Mouse (Mus musculus) v-Abl transformed pro-B cells (cell line): ENCODE measurements around the gene Mlh3.
"Not testable (repeated sequence)": the region's sequence is repeated elsewhere in the genome, so short reads cannot be mapped to it uniquely, and the experiment has no call there.

Source experiments
- in situ Hi-C, 2 experiments: fragments of 400-800 bp; cut with MboI; formaldehyde crosslinking; loops; one replicate each; pipeline ENCODE4 v1.15.1; 2025; ENCODE audit not compliant: unreplicated experiment in 2 of 2

Gene Mlh3

DNA sequence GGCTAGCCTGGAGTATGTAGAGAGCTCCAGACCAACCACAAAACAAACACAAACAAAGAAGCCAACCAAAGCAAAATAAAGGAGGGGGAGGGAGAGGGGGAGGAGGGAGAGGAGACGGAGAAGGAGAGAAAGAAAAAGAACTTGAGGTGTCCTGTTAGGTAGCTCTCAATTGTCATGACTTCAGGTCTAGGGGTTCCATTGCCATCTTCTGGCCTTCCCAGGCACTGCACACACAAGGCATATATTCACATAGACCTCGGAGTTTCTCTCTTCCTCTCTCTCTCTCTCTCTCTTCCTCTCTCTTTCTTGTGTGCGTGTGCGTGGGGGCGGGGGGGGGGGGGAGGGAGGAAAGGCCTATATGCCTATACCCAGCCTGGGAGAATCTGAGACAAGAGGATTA is 16.5 kb upstream of the Mlh3 start:
- in situ Hi-C loops, result loop anchor here (5.0 kb wide), 2 partner anchors 115 to 120 kb away; no protein-coding TSS in a partner anchor

DNA sequence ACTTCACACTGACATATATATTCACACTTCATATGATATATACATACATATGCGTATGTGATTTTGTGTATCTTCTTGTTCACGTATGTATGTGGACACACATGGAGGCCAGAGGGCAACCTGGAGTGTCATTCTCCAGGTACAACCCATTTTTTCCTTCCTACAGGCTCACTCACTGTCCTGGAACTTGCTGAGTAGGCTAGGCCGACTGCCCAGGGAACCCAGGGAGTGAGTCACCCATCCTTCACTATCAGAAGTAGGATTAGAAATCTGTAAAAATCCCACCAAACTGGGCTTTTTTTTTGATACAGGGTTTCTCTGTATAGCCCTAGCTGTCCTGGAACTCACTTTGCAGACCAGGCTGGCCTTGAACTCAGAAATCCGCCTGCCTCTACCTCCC is 14.6 kb upstream of the Mlh3 start:
- in situ Hi-C loops, result loop anchor here (5.0 kb wide), 2 partner anchors 113 to 118 kb away; no protein-coding TSS in a partner anchor

DNA sequence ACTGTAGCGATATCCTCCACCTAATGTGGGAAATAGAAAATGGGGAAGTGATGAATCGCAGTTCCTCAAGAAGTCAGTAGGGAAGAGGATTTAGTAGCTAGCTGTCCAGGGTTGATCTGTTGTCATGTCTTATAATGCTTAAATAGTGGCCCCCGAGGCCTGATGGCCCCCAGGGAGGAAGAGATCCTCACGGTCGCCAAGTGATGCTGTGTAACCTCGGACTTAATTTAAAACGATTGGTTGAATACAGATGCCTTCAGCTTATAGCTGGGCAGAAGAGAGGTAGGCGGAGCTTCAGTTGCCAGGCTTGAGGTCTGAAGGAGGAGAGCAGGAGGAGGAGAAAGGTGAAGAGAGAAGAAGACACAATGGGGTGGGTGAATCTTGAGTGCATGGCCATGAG is 13.9 kb upstream of the Mlh3 start:
- in situ Hi-C loops, result no loop called here

DNA sequence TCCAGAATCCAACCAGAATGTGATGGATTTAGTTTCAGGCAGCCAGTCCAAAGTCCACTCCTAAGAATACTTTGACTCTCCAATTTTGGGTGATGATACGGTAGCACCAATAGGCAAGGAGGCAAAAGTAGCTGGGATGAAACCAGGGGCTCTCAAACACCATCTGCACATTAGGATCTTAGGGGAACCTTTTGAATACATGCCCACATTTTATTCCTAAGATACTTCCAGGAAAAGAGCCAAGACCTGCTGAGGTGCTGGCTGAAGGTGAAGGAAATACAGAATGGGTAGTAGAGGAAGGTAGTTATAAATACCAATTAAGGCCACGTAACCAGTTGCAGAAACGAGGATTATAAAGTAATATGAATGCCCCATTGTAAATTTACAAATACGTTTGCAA is 11.4 kb upstream of the Mlh3 start:
- in situ Hi-C loops, result not testable (repeated sequence)

DNA sequence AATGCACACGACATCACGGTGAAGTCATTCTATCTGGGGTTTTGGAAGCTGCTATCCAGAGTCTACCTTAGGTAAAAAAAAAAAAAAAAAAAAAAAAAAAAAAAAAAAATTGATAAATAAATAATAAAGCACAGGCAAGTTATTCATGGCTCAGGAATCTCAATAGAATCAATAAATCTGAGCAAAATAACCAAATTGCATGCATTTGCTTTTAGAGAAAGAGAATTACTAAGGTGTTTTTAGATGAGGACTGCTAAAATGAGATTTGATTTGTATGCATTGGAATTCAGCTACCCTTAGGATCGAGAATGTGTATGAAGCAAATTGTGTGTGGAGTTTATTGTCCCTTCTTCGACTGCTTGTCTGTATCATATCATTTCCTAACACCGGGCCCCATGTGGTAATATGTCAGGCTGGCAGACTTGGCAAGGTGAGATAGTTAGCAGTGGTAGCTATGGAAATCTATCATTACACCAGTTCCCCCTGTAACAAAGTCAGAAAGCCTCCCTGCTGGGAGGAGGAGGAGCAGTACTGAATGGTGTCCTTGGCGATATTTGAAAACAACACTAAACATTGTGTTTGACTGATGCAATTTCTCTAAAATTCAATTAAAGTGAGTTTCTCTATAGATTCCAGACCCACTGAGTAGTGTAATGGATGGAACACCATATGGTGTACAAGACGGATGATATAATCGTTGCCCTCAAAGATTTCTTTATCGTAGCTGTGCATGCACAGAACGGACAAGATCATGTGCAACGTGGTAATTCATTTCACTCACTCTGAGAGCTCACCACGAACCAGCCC is 10.6 kb upstream of the Mlh3 start:
- in situ Hi-C loops, result no loop called here

DNA sequence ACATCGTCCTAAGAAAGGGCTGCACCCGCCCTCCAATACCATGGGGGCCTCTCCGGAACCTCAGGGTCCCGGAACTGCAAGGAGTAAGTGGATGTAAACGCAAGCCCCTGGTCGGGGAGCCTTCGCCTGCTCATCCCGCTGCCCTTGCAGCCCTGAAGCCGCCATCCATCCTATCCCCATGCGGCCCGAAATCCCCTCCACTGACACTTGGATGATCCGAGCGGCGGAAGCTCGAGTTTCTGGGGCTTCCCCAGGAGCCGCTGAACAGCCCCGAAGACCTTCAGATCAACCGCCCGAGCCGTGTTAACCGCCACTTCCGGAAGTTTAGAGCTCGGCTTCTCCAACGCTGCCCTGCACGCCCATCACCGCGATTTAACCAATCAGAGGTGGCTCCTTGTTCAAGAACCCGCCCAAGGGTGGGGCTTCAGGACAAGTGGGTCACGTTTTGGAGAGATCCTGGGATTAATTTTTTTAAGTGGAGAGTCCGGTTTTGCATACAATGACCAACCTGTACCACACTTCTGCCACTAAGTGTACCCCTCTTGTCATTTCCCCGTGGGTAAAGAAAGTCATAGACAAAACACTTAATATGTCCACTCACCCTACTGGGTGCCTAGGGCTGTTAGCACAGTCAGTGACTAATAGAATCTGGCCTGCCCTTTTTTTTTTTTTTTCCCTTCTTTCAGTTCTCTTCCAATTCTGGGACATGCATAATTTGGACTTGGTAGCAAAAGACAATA is 9.9 kb upstream of the Mlh3 start:
- in situ Hi-C loops, result no loop called here

DNA sequence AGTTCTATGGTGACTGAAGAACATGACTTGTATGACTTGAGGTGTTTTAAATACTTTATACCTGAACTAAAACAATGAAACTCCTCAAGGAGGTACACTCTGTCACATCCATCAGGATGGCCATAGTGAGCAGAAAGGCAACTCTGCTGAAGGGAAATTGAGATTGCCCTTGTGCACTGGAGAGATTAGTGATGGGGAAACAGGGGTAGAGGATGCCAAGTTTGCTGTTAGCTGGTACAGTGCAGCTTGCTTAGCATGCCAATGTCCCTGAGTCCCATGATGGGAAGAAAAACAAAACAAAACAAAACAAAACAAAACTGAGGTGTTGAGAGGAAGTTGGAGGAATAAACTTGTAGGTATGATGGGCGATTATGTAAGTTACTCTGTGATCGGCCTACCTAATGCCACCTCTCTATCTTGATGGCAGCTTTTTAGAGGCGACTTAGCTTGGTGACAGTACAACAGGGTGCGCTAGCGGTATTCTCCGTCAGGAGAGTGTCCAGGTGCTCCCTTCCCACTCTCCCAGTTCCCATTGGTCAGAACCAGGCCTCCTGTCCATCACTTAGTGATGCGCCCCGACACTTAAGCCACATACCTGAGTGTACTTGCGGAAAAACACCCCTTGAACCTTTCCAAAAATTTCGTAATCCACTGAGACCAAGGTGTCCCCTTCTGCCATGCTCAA is 9.1 kb upstream of the Mlh3 start:
- in situ Hi-C loops, result no loop called here

DNA sequence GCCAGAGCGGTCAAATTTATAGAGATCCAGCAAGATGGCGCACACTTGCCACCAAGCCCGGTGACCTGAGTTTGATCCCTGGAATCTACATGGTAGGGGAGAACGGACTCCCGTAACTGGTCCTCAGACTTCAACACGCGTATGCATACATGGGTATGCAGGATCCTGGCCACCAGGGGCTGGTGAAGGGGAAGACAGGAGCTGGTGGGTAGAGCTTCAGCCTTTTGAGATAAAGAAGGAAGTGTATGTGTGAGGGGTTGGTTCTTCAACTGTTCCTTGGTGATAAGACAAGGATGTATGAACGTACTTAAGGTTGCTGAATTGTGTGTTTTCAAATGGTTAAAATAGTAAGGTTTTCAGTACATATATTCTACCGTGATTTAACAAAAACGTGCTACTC is 8.5 kb upstream of the Mlh3 start:
- in situ Hi-C loops, result no loop called here

DNA sequence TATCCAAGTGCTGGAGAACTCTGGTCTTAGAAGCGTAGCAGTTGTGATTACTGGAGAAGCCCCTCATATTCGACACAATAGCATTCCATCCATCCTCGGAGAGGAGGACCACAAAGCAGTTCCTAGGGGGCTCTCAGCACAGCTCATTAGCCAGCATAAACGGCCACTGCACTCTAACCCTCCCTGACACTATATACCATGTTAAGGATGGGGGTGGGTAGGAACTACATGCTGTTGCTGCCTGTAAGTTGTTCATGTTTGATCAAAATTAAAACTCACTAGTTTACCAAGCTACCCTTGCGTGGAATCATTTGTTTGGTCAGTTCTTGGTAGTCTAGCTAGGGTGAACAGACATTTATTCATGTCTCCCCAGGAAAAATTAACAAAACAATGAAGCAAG is 5.9 kb upstream of the Mlh3 start:
- in situ Hi-C loops, result no loop called here

DNA sequence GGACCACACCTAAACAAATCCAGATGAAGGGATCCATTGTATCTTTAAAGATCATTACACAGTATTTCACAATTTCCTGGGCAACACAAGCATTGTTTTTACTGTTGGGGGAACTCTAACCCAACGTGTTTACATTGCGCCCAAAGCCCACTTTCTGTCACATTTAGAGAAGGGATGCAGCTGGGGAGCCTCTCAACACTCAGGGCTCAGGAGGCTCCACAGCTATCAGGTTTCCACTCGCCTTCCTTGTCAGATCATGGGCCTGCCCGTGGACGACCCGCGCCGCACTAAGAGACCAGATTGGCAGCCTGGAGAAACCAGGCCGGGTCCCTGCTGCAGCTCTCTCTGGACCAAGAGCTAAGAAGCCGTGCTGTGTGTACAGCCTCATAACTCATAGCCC is 3.1 kb upstream of the Mlh3 start:
- in situ Hi-C loops, result loop anchor here in 1 of 2 experiments (5.0 kb wide), 1 partner anchor 36 kb away; no protein-coding TSS in a partner anchor

DNA sequence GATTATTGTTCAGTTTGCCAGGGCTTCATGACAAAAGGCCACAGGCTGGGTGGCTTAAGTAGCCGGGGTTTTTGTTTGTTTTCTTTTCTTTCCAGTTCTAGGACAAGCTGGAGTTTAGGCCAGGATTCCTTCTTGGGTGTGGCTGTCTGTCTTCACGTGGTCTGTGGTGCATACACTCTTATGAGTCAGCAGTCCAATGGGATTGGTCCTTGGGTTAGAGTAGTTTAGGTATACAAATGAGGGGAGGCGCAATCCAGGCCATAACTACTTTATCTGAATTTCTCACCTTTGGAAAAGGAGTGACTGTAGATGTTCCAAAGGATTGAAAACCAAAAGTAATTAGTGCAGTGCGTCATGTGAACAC is 1.4 kb upstream of the Mlh3 start:
- in situ Hi-C loops, result loop anchor here in 1 of 2 experiments (5.0 kb wide), 1 partner anchor 35 kb away; no protein-coding TSS in a partner anchor

DNA sequence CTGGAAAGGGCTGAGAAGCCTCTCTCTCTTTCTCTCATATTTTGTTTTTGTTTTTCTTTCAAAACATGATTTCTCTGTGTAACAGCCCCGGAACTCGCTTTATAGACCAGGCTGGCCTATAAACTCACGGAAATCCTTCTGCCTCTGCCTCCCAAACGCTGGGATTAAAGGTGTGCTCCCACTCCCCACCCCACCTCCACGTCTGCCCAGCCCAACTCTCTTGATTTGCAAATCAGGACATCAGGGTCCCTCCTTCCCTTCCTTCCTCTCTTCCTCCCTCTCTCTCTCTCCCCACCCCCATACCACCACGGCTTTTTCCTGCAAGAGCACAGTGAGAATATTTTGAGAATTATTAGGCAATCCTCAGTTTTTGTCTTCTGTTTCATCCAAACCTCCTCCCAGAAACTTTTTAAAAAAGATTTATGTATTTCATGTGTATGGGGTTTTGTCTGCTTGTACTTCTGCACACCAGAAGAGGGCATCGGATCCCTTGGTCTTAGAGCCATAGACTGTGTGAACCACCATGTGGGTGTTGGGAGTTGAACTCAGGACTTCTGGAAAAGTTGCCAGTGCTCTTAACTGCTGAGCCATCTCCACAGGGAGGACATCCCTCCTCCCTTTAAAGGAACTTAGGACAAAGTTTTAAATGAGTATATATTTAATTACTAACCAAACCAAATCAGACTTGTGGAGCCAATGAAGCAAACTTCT is 888 bp upstream of the Mlh3 start:
- in situ Hi-C loops, result loop anchor here in 1 of 2 experiments (5.0 kb wide), 1 partner anchor 34 kb away; no protein-coding TSS in a partner anchor

DNA sequence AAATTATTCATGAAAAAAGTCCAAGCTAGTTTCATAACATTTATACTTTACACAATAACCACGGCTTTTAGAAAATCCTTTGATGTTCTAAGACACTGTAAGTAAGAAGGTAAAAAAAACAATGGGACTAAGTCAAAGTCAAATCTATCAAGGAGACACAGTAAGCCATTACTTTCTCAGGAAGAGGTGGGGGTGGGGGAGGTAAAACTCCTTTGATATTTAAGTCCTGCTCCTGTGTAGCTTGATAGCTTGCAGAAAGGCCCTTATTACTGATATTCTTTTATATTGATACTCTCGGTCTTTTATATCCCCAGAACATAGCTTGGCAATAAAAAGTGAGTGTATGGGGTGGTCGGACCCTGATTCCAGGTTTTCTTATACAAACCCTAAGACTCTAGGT is 578 bp downstream of the Mlh3 start:
- in situ Hi-C loops, result loop anchor here in 1 of 2 experiments (5.0 kb wide), 1 partner anchor 33 kb away; no protein-coding TSS in a partner anchor

DNA sequence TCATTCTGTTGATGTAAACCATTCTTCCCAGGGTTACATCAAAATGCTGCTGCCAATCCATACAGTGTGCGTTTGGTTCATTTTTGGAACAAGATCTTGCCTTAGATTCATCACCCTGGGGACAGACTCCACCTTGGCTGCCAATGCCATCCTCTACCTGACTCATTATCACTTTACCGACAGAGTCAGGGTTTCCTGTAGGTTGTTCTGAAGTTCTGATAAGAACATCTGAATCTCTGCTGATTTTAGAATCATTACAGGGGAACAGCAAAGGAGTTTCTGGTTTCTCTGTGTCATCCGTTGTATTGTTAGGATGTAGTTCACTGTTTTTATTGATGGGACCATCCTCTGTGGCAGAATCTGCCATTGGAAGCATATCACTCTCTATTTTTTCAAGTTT is 4.2 kb downstream of the Mlh3 start:
- in situ Hi-C loops, result no loop called here

DNA sequence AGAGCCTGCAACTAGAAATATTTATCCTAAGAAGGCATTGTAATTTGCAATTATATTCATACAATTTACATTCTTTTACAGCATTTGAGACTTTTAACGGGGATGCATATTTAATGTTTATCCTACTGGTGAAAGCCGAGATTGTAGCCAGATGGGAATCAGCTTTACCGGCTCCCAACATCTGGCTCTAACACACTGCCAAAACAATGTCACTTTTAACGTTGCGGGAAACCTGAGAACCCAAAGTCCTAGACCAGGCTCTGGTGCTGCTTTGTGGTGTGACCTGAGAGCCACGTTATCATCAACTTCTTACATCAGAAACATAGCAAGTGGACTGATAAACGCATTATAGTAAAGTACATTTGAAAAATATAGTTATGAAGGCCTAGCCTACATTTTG is 5.5 kb downstream of the Mlh3 start:
- in situ Hi-C loops, result loop anchor here in 1 of 2 experiments (5.0 kb wide), 1 partner anchor 43 kb away; no protein-coding TSS in a partner anchor

DNA sequence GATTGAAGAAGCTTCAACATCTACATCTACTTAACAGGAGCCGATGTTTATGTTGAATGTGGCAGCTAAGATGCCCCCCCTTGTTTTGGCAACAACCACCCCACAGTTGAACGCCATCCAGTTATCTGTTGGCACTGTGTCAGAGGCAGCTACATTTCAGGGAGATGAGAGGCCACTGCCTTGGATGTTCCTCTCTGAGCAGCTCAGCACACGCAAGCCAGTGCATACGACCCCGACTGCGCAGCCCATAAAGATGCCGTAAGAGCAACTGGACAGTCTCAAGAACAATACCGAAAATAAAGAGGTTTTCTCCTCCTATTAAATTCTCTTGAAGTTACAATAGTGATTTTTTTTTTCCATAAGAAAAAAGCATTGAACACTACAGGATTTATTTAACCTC is 5.9 kb downstream of the Mlh3 start:
- in situ Hi-C loops, result loop anchor here in 1 of 2 experiments (5.0 kb wide), 1 partner anchor 42 kb away; no protein-coding TSS in a partner anchor

DNA sequence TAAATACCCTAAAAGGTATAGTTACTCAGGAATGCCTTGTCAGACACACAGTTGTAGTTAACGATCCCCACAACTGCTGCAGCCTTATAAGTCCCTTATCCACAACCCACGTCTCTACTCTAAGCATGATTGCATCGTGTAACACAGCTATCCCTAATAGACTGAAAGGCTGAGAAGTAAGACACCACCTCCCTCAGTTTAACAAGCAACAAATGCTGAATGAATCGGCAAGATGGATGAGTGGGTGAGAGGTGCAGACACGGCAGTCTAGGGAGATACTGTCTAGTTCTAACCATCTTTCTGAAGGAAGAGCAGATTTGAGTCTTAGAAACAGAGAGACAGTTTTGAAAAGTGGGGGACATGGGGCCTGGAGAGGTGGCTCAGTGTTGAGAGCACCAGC is 7.2 kb downstream of the Mlh3 start:
- in situ Hi-C loops, result loop anchor here in 1 of 2 experiments (5.0 kb wide), 1 partner anchor 41 kb away; no protein-coding TSS in a partner anchor

DNA sequence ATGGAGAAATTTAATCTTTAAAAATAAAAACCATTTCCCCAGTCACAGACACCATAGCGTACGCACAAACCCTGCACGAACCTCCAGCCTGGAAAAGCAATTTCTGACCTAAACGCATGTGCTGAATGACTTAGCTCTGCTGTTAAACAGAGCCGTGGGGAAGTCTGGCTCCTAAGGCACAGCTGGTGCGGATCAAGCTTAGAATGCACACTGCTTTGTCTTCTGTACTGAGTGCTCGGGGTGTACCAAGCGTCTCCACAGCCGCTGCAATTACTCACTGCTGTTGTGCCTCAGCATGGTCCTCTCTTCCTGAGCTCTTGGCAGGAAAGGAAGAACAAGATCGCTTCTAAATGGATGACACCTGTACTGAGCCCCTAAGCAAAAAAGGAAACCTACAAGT is 7.9 kb downstream of the Mlh3 start:
- in situ Hi-C loops, result loop anchor here in 1 of 2 experiments (5.0 kb wide), 1 partner anchor 40 kb away; no protein-coding TSS in a partner anchor

DNA sequence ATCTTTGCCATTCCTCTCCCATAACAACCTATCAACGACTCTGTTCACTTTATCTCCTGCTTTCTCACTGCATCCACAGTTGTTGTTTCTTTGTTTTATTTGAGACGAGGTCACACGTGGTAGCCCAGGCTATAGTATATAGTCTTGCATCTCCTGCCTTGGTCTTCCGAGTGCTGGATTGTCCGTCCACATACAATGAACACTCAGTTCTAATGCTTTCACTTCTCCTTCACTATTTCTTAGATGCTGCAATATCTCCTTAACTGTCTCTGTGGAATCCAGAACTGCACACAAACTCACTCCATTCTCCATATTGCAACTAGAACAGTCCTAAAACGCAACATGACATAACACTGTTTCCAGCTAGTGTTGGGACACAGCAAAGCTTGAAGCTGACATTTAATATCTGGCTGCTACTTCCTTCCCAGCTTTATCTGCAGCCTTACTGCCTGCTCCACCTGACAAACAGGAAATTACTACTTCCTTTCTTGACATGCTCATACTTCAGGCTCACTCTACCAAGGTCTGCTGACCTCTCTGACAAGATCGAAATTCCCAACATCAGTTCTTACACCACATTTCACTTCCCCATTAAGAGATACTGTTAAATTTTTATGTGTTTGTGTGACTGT is 13.3 kb downstream of the Mlh3 start:
- in situ Hi-C loops, result no loop called here
